Mouse (Mus musculus) heart, postnatal 10 days (tissue): ENCODE measurements at regions not wholly inside any gene's neighbourhood (a gene's known extent, or its start where the extent isn't known, plus 50 kb on each side); places are given as distances from the start of the nearest gene placed in this dataset.
"Not testable (repeated sequence)": the region's sequence is repeated elsewhere in the genome, so short reads cannot be mapped to it uniquely, and the experiment has no call there.

Experiments used
- DNase-seq, 2 experiments: peaks; one replicate each; pipeline ENCODE4 v3.0.0; 2021
- intact Hi-C: fragments of 180-260 bp; cut with DNase I; formaldehyde crosslinking; loops from one replicate; pipeline ENCODE4 v1.15.1; 2025

DNA sequence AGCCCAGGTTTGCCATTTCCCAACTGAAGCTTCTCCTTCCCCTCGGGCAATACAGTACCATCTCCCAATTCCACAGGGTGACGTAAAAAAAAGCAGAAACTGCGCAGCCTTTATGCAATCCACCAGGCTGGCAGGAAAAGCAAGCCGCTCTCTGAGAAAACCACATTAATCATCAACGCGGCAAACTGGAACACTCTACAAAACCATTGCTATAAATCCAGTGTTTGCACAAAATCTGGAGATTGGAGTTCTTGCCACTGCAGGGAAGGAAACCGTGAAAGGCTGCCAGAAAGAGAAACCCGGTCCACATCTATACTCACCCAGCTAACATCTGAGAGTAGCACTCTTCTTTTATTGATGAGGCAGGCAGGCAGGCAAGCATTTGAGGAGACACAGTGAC is 160.7 kb upstream of the Hes1 start:
- intact Hi-C loops: no loop called here
- DNase-seq: no peak

DNA sequence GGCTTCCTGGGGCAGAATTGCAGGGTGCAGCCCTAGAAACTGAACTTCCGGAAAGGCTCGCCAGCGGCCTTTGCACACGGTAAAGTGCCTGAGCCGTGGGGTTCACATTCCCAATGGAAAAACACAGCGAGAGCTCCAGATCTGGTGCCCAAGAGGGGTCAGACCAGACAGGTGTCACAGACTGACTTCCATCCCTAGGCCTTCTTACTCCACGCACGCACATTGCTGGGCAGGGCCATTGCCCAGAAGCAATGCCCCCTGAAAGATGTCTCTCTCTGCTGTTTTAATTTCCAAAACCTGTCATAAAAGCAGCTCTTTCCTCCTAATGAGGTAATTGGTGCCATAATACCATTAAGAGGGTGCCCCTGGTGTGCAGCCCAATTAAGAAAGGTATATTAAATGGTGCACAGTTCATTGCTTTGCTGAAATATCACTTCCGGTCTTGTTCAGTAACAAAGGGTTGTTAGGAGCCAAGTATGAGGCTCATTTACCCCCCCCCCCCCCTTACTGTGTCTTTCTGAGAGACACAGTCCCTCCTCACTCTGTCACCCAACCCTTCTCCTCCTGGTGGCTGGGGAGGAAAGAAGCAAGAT is 159.9 kb upstream of the Hes1 start:
- DNase-seq: no peak
- intact Hi-C loops: no loop called here

DNA sequence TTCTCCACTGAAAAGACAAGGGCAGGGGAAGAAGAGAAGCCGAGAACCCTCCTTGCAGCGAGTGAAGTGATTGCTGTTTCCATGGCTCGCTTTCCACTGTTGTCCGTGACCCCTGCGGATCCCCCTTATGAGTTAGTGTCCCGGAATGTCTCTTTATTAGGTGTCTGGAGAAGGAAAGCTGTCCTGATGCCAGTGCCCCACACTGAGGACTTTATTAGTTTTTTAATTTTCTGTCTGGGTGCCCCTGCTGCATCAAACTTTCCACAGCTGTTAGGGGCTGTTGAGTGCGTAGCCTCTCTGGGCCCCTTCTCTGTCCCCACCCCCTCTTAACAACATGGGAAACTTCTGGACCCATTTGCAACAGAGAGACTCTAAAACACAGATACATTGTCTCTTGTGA is 156.9 kb upstream of the Hes1 start:
- intact Hi-C loops: no loop called here
- no peak for DNase-seq

DNA sequence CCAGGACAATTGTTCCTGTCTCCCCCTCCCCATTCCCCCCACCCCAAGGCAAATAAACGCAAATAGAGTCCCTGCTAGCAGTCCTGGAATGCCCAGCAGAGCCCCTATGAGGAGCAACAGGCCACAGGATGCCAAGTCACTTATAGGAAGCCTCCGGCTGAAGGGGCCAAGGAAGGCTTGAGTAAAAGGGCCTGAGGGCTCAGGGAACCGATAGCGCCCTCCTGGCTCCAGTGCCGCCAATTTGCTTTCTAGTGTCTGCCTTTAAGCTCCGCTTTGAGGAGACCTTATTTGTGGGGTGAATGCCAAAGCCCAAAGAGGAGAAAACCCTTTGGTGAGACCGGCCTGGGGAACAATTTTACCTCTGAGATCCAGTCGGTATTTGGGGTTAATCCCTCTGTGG is 156.2 kb upstream of the Hes1 start:
- DNase-seq: no peak
- intact Hi-C loops: no loop called here

DNA sequence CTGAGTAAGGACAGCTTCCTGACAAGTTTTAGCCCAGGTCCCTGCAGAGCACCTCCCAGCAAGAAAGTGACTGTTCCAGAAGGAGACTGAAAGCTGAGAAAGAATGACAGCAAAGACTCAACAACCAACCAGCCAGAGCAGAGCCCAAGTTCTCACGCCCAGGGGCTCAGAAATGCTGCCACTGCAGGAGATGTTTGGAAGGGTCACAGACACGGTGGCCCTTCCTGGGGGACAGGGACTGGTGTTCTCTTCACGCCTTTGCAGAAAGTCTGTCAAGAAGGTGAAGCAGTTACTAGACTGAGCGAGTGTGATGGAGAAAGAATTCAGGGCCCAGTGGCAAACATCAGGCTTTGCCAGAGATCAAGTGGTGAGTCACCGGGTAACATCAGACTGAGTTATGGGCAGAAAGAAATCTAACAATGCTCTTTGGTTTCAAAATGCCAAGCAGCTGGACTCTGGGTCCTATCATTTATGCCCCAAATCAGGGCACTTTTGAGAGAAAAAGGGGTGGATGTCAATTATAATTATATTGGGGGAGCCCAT is 154.2 kb upstream of the Hes1 start:
- DNase-seq: no peak
- intact Hi-C loops: no loop called here

DNA sequence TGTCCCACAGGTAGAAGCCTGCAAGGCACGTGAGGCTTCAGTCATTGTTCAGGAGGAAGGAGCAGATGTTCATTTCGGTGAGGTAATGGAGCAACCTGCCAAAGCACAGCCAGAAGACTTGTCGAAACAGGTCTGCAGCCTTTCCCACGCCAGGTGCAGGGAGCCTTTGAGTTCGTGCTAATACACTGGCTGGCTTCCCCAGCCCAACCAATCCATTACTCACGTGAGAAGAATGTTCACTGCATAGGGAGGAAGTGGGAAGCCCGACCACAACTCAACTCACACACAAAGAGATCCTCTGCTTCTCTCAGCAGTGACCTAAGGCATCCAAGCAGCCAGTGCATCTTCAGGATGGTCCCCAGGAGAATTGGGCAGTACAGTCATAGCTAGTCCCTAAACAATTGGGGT is 153.0 kb upstream of the Hes1 start:
- intact Hi-C loops: no loop called here
- peak in 1 of 2 experiments; percentile 28 for DNase-seq

DNA sequence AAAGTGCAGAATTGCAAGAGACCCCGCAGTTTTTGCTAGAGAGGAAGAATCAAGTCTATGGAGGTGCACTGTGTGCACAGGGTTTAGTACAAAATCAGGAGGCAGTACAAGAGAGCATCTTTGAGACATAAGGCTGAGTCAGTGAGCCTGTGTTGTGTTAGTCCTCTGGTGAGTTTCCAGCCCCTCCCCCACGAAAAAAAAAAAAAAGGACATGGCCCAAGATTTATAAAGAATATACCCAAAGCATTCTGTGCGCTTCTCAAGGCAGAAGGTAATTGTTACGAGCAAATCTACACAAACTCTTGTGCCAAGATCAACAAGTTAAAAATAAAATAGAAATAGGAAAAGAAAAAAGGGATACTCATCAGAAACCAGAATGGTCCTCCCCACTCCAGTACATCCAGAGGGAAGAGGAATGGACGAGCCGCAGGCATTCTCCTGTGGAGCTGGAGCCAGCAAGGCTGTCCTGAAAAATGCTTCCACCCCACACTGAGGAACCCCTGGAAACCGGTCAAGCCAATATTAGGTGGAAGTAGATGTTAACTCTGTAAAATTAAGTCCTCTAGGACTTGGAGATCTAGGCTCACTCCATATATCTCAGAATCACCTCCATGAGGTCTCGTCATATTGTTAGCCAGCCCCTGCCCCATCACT is 150.7 kb upstream of the Hes1 start:
- intact Hi-C loops: no loop called here
- DNase-seq: no peak

DNA sequence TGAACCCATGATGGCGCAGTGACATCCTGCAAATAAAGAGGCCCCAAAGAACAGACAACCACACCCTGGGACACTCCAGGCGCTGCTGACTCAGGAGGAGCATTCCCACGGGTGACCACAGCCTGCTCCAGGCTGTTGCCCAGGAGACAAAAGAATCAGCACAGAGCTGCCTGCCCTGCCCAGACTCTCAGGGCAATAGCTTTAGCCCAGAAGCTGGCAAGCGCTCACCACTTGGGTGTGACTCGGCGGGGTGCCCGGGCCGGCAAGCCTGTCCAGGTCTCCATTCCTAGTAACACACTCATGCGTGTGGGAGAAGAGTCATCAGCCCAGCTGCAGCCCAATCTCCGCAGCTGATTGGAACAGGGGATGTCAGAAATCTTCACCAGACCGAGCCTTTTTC is 148.8 kb upstream of the Hes1 start:
- intact Hi-C loops: no loop called here
- DNase-seq: peak; percentile 93 to 94

DNA sequence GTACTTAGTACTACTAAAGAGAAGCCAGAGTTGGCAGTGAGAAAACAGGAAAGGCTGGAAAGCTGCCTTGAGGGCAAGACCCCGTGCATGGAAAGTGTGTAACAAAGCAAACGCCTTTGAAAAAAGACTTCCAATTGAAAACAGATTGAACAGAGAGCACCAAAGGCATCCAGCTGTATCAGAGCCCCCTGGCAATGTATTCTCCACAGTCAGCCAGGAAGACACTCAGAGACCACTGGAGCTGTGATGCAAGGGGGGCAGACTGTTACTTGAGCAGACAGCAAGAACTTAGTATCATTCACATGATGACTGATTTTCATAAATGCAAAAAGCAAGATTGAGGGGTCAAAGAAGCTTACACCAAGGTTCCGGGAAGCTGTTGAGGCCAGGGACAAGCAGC is 146.2 kb upstream of the Hes1 start:
- DNase-seq: no peak
- intact Hi-C loops: no loop called here

DNA sequence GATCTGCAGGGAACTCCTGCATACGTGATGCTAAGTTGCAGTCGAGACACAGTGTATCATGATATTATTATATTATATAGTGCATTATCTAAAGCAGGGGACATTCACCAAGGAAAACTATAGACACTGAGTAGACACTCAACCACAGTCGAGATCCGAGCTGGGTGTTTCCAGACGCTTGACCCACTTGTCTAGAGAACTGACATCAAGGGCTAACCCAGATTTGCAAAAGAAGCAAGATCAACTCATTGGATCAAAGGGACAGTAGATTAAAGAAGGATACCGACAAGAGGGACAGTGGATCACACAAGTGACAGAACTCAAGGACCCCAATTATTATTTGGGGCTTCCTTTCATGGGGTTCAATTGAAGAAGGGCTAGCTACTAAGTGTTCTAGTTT is 145.8 kb upstream of the Hes1 start:
- intact Hi-C loops: no loop called here
- DNase-seq: no peak

DNA sequence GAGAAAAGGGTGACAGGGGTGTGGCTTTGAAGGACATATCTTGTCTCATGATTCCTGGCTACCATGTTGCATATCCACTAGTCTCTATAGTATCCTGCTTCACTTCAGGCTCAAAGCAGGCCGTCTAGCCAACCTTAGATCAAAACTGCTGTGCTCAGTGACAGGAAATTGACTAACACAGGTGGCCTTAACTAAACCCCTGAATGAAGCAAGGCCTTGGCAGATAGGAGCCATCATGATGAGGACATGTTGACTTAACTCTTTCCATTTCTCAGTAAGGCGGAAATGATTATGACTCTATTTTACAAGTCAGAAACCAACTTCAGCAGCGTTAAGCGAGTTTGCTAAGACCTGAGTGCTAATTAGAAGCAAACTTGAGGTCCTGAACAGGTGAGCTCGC is 143.2 kb upstream of the Hes1 start:
- intact Hi-C loops: no loop called here

DNA sequence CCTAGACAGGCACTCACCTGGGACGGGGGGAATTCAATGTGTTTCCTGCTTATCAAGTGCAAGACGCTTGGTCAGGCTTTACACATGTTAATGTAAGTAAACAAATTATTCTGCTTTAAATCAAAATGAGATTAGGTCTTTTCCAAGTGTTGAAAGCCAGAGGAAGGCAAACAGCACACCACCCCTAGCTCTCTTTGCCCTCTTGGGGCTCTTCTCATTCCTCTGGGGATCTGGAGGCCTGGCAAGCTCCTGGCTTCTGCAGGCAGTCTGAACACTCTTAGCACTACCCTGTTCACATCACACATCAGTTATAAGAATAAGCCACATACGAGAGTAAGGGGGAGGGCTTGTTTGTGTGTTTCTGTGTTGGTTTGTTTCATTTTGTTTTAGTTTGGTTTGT is 142.8 kb upstream of the Hes1 start:
- no peak for DNase-seq

More for the DNA sequence above, 143.2 kb upstream of the Hes1 start:
- DNase-seq: no peak

DNA sequence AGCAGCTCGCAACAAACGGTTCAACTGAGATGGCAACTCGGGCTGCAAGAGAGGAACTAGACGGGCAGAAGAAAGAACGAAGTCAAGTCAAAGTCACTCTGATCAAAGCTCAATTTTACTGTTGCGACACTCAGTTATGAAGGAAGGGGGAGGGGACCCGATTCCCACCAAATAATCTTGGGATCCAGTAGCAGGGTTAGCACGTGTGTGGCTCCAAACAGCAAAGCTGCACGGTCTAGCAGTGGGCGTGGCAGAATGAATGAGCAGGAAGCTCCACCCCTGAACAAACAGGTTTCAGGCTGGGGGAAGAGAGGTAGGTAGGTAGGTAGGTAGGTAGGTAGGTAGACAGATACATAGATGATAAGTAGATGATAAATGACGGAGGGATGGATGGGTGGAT is 136.9 kb upstream of the Hes1 start:
- DNase-seq, intact Hi-C loops: not testable (repeated sequence)

More for the DNA sequence above, 142.8 kb upstream of the Hes1 start:
- intact Hi-C loops: no loop called here

DNA sequence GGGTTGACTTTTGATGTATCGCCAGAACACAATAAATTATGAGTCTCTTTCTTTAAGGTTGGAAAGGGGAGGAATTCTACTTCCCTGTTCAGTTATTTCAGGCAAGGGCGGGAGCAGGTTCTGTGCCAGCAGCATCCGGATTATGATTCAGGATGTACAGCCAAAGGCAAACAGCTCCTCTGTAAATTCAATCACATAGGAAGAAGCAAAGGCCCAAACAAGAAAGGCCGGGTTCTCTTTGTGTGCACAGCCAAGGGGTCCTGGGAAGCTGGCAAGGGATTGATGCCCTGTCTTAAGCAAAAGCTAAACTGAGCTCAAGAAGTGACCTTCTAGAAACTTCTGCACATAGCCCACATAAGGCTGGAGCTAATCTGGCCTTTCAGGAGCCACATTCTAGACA is 135.9 kb upstream of the Hes1 start:
- no peak for DNase-seq
- intact Hi-C loops: no loop called here

DNA sequence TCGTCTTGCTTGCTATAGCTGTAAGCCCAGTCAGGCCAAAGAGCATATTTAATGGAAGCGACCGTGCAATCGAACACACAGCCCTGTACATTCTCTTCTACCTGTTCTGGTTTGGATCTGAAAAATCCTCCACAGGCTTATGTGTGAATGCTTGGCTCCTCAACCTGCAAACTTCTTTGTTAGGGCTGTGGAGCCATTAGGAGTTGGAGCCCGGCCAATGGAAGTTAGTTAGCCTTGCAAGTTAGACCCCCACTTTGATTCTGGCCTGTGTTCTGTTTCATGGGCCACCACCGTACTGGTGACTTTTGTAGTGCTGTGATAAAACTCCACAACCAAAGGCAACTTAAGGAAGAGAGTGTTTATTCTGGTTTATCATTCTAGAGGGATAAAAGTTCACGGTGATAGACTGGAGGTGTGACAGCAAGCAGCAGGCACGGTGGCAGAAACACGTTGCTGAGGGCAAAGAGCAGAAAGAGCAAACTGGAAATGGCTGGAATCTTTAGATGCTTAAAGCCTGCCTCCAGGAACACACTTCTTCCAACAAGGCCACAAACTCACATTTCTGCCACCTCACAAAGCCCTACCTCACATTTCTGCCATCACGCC is 132.3 kb upstream of the Hes1 start:
- DNase-seq: no peak
- intact Hi-C loops: no loop called here

DNA sequence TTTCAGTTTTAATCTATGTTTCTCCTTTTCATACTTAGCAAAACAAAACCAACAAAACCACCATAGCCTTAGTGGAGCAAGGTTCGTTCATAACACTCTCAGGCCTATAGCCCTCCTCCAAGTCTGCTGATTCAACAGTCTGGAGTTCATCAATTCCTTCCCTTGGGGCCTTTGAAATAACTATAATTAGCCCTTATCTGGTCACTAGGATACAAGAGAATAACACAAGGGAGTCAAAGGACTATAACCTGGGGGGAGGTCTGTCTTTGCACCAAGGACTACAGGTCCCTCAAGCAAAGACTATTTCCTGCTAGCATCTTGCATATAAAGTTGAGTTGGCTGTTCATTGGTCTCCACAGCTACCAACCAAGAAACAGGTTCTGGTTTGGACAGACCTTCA is 129.5 kb upstream of the Hes1 start:
- intact Hi-C loops: no loop called here
- no peak for DNase-seq

DNA sequence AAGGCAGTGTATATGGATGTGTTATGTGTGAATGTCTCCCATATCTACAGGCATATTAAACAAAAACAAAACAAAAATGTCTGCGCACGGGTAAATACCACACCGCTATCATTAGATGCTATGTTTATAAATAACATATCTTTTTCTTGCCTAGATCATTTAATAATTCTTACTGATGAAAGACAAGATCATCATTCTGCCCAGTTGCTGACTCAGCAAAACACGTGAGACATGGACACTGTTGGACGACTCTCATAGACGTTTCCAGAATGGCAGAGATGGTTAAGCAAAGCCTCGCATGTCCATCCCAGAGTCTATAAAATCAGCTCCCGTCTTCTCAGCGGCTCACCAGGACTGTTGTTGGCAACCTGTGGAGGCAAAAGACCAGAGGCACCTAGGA is 125.5 kb upstream of the Hes1 start:
- no peak for DNase-seq
- intact Hi-C loops: no loop called here

DNA sequence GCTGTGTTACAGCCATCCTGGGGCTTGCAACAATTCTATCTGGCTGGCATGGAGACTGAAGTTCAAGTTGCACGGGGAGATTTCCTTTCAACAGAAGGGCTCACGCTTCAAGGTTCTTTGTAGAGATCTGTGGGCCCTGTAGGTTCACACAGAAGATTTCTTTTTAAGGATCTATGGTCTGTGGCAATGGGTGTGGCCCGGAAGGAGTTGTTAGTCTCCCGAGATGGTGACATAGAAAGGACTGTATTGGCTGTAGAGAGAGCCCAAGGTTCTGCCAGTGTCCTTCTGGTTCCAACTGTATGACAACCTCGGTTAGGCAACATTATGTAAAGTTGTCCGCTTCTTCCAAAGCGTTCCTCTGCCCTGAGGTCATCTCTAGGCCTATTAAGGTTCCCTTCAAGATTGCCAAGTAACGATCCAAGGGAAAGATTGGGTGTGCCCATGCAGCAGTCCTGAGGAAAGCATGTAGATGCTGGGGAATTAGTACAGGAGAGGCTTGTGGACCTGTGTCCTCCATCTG is 124.8 kb upstream of the Hes1 start:
- no peak for DNase-seq
- intact Hi-C loops: no loop called here

DNA sequence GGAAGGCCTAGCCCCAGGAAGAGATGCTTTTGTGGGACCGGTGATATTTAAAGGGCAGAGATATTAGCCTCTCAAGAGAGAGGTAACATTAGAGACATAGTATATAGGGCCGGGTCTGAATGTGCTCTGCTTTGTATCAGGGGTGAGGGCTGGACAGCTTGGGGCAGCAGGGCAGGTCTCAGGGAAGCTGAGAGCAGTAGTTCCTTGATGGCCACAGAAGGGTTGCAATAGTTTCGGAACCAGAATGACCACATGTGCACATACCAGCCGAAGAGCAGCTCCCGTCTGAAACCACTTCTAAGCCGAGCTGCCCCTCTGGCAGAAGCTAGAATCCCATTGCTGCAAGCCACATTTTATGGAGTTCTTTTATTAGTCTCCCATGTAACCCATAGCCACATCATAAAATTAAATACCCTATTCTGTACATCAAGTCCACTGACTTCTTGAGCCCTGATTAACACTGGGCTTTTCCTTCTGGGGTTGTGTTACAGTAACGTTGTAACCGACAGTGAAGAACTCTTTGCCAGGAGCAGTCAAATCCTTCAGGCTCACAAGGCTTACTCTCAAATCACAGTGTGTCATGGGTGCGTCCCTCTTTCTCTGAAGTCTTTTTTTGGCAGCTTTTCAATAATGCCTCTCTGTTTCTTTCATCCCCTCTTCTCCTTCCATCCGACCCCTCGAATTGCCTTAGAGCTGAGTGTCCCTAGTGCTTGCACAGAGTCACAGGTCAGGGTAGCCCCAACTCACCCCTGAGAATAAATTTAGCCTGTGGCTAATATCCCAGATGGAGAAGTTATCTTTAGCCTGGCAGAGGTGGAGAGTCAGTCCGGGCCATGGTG is 124.1 kb upstream of the Hes1 start:
- DNase-seq: peak; percentile 70 to 71
- intact Hi-C loops: loop anchor here (5.0 kb wide), 1 partner anchor 203 kb away; no protein-coding TSS in a partner anchor

DNA sequence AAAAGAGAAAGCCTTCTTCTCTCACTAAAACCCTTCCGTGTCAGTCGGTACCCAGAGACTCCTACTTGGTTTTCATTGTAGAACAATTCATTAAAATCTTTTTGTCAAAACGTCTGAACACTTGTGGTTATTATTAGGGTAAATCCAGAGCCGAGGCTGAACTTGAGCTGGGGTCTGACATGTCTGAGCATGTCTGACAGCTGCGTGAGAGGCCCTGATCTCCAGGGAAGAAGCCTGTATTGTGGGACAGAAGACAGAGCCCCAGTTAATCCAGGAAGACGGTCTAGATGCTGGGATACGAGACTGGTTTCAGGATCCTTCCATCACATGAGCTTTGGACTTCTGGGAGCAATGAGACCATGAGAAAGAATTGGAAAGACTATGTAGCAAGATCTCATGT is 122.1 kb upstream of the Hes1 start:
- DNase-seq: no peak
- intact Hi-C loops: loop anchor here (5.0 kb wide), 1 partner anchor 205 kb away; no protein-coding TSS in a partner anchor
